Mouse (Mus musculus) urinary bladder, adult 2 months (tissue): ENCODE results near the gene Rin1. TPM values are rescaled to one million over a fixed set of nuclear protein-coding genes. Genes with fewer than 3 reads are reported as not detected.

Source experiments
- DNase-seq: peaks from one replicate; pipeline ENCODE4 v3.0.0; 2022; ENCODE audit warnings: low spot score
- polyA plus RNA-seq: library from polyadenylated mRNA; depleted of rRNA; stranded (reverse); fragments of >200 nt; gene quantifications from 2 replicates; pipeline ENCODE4 v1.2.3, GENCODE M21; 2012; rRNA removed

Gene Rin1
- polyA plus RNA-seq, 1 experiment, result 24.8 TPM

GRCm38 (mm10) chr19:5094243-5094632 lies 44.0 kb downstream of the Rin1 start:
- DNase-seq, result peak; percentile 81

- DNase-seq, result no peak
These were observed 44.6 kb downstream of the Rin1 start for GRCm38 (mm10) chr19:5094746-5095417.

- DNase-seq, result no peak
These were observed 45.7 kb downstream of the Rin1 start for GRCm38 (mm10) chr19:5095887-5096474.

GRCm38 (mm10) chr19:5097521-5098362 lies 47.5 kb downstream of the Rin1 start:
- no peak for DNase-seq

- no peak for DNase-seq
These were observed 48.3 kb downstream of the Rin1 start, which contains the start of gene Cnih2 for GRCm38 (mm10) chr19:5098363-5099143. TSS of gene Cnih2 (minus strand) at chr19:5098521.

GRCm38 (mm10) chr19:5106074-5106473 lies 55.8 kb downstream of the Rin1 start:
- DNase-seq, result no peak

Other genes starting within 250 kb of the Rin1 start
- 12.7 and 17.2 TPM in 2 replicates for gene Gm21992, start 238.9 kb upstream of the Rin1 start, polyA plus RNA-seq
- gene Rbm14, start 238.8 kb upstream of the Rin1 start, polyA plus RNA-seq, result 17.1 and 17.5 TPM in 2 replicates
- gene Ccs, start 211.1 kb upstream of the Rin1 start, polyA plus RNA-seq, result 64.5 and 75.5 TPM in 2 replicates
- gene Ccdc87, start 211.1 kb upstream of the Rin1 start, polyA plus RNA-seq, result 0.07 and 0.09 TPM in 2 replicates
- gene Ctsf, start 195.4 kb upstream of the Rin1 start, polyA plus RNA-seq, result 78.4 and 82.7 TPM in 2 replicates
- 1.3 and 2.5 TPM in 2 replicates for gene Actn3, start 172.6 kb upstream of the Rin1 start, polyA plus RNA-seq
- gene Zdhhc24, start 171.8 kb upstream of the Rin1 start, polyA plus RNA-seq, result 15.1 and 22.3 TPM in 2 replicates
- gene Bbs1, start 143.9 kb upstream of the Rin1 start, polyA plus RNA-seq, result 4.2 and 4.6 TPM in 2 replicates
- 53.2 and 53.8 TPM in 2 replicates for gene Dpp3, start 122.2 kb upstream of the Rin1 start, polyA plus RNA-seq
- gene Peli3, start 107.4 kb upstream of the Rin1 start, polyA plus RNA-seq, result 3.8 and 5.5 TPM in 2 replicates
- 48.5 and 57.5 TPM in 2 replicates for gene Mrpl11, start 88.3 kb upstream of the Rin1 start, polyA plus RNA-seq
- 5.7 and 7.4 TPM in 2 replicates for gene Npas4, start 60.2 kb upstream of the Rin1 start, polyA plus RNA-seq
- gene Slc29a2, start 26.6 kb upstream of the Rin1 start, polyA plus RNA-seq, result 4.6 and 5.9 TPM in 2 replicates
- 30.4 and 33.5 TPM in 2 replicates for gene B4gat1, start 11.7 kb upstream of the Rin1 start, polyA plus RNA-seq
- 1.9 and 2.3 TPM in 2 replicates for gene AC124502.3, start 11.6 kb upstream of the Rin1 start, polyA plus RNA-seq
- gene Brms1, start 9.1 kb upstream of the Rin1 start, polyA plus RNA-seq, result 30.8 and 31.1 TPM in 2 replicates
- 77.2 and 103 TPM in 2 replicates for gene Cd248, start 17.6 kb downstream of the Rin1 start, polyA plus RNA-seq
- gene Tmem151a, start 35.0 kb downstream of the Rin1 start, polyA plus RNA-seq, result 2.8 and 3.9 TPM in 2 replicates
- 122 and 131 TPM in 2 replicates for gene Yif1a, start 38.1 kb downstream of the Rin1 start, polyA plus RNA-seq
- gene Cnih2, start 48.0 kb downstream of the Rin1 start, polyA plus RNA-seq, result 1.5 TPM in 2 replicates
- gene Rab1b, start 56.6 kb downstream of the Rin1 start, polyA plus RNA-seq, result 148 and 154 TPM in 2 replicates
- 28.0 and 30.5 TPM in 2 replicates for gene Klc2, start 68.1 kb downstream of the Rin1 start, polyA plus RNA-seq
- gene Pacs1, start 222.6 kb downstream of the Rin1 start, polyA plus RNA-seq, result 16.3 and 22.6 TPM in 2 replicates
- 97.3 and 108 TPM in 2 replicates for gene Sf3b2, start 245.0 kb downstream of the Rin1 start, polyA plus RNA-seq
- 0.03 and 0.04 TPM in 2 replicates for gene Gal3st3, start 247.8 kb downstream of the Rin1 start, polyA plus RNA-seq